Mouse (Mus musculus) heart, adult 2 months (tissue): Measurements from ENCODE around the gene Sycn.
"Not testable (repeated sequence)": the region's sequence is repeated elsewhere in the genome, so short reads cannot be mapped to it uniquely, and the experiment has no call there.

Source experiments
- CTCF ChIP-seq: fragments of 200-600 bp; IDR thresholded peaks from 2 replicates; pipeline ENCODE4 v1.8.1; 2022; ENCODE audit warnings: antibody characterized with exemption, mild to moderate bottlenecking, moderate library complexity
- POLR2A ChIP-seq: fragments of 200-500 bp; IDR thresholded peaks from 2 replicates; pipeline ENCODE4 v1.6.1; 2011; ENCODE audit warnings: mild to moderate bottlenecking, low read depth, low read length, control low read depth; ENCODE audit not compliant: insufficient read depth

DNA sequence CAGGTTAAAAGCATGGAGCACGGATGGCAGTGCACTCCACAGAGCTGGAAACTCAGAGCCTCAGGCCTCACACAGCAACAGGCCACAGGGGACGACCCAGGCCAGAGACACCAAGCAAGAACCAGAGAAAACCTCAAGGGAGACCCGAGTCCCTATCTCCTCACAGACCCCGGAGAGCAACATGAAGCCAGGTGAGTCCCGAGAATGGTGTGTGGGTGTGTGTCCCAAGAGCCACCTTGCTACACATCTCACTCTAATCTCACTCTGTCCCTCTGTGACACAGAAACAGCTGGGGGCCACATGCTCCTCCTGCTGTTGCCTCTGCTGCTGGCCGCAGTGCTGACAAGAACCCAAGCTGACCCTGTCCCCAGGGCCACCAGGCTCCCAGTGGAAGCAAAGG is 18.1 kb upstream of the Sycn start, which contains the start of gene Ifnl3:
- TF ChIP-seq POLR2A, CTCF: not testable (repeated sequence)
